Mouse (Mus musculus): Measurements from ENCODE around the gene Olfr455.

The Olfr455 gene

DNA sequence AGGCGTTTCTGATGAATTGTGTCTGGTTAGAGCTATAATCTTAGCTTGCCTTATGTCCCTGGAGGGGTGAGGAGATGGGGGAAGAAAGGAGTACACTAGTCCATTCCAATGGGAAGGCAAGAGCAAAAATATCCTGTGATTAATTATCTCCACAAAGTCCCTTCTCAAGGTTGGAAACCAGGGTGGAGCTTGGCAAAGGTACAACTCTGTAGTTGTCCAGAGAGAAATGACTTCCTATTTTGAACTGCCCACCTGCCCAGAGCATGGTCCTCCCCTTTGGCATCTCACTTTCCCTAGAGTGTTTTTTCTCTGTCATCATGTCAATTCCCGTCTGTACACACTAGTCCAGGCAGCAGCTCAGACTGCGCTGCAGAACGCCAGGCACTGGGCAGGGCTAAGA is at the start of gene Olfr455:
Gene Olfr455 (minus strand): TSS at position 127 of the 400 bp plus-strand sequence.
- DNase-seq (ENCODE audit: low read depth in 2 of 2, low spot score in 2 of 2), result no peak

DNA sequence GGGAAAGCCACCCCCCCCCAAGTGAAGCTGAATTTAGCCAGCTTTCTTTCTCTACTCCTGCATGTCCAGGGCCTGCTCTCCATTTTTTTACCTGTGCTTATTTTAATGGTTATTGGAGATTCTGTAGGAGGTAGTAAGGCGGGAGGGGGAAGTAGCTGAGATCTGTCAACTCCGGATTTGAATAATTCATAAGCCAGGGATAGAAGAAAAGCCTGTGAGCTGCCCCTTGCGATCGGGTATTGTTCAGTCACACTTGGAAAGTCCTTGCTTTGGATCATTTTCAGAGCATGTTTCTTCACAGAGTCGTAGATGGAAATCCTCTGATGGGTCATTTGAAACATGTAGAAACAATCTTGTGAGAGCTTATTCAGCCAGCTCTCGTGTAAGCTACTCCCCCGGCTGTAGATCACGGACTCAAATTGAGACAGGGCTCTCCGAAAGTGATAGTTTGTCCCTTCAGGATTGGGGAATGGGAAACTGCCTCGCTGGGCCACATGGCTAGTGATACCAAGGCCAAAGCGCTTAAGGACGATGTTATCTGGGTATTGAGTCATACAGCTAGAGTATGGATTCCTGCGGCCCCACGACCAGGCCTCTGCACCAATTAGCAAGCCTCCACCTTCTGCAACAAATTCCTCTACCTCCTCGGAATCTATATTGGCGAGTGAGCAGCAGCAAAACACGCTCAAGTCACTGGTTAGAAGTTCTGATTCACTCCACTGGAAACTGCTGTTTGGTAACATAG is 45.9 kb upstream of the Olfr455 start:
- DNase-seq (ENCODE audit: low read depth in 2 of 2, low spot score in 2 of 2), result no peak

DNA sequence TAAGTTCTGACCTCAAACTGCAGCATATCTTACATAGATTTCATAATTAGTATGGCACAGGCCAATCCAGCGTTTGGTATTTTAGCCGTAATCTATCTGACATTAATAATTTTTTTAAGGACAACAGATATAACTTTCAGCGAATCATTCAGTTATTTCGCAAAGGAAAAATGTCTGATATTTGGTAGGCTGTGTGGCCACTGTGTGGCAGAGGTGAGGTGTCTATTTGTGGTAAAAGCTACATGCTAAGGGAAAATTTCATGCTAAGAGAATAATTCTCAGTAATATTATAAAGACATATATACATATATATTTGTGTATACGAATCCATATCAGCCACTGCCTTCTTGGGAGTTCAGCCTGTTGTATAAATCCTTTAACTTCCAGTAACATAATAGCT is 39.2 kb upstream of the Olfr455 start:
- no peak for DNase-seq (ENCODE audit: low read depth in 2 of 2, low spot score in 2 of 2)

DNA sequence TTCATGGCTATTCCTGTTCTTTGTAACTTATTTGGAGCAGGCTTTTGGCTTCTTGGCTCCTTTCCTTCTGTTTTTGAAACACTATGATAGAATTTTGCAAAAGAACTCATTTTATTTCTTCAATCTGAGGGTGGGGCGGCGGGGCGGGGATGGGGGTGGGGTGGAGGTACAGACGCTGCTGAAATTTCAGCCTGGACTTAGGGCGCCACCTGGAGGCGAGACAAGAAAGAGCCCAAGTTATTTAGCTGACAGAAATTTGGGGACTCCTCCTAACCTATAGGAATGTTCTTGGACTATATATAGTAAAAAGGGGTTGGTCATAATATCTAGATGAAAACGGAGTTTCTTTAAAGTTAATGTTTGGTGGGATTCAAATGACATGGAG is 36.1 kb upstream of the Olfr455 start:
- peak in 1 of 2 experiments; percentile 9 for DNase-seq (ENCODE audit: low read depth in 2 of 2, low spot score in 2 of 2)

DNA sequence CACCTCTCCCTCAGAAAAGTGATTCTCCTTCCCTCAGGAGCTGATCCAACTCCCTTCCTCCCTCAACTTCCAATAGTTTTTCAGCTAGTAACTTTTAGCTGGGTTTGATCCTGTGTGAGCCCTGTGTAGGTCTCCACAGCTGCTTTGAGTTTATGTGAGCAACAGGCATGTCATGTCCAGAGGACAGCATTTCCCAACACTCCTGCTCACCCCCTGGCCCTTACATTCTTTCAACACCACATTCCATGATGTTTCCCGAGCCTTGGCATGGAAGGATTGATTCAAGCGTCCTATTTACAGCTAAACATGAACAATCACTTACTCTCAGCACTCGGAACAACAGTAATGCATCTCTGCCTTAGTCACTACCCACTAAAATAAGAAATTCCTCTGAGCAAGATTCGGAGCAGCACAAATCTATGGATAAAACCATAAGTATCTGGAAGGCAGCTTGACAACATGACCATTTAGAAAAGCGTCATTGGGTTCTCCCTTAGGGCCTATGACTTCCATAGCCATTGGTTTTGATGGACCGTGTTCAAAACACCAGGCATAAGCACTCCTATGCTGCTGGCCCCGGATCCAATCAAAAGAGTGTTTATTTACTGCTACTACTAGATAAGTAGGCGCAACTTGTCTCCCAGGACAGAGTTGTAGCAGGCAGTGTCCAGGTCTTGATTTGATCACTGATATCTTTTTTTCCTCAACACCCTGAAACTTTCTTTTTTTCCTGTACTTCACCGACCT is 35.5 kb upstream of the Olfr455 start:
- DNase-seq (ENCODE audit: low read depth in 2 of 2, low spot score in 2 of 2), result no peak

DNA sequence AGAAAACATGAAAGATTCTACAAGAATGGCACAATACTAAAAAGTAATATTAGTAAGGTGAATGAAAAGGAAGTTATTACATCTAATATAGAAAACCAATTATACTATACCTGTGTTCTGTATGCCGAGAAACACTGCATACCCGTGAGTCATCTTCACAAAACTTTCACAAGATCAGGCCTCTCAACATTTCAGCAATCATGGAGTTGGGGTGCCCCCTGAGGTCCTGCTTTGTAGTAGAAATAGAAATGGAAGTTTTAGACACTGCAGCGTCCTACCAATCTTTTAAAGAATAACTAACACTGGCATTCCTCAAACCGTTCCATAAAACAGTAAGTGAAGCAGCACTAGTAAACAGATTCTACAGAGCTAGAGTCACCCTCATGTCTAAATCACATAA is 31.3 kb upstream of the Olfr455 start:
- no peak for DNase-seq (ENCODE audit: low read depth in 2 of 2, low spot score in 2 of 2)

DNA sequence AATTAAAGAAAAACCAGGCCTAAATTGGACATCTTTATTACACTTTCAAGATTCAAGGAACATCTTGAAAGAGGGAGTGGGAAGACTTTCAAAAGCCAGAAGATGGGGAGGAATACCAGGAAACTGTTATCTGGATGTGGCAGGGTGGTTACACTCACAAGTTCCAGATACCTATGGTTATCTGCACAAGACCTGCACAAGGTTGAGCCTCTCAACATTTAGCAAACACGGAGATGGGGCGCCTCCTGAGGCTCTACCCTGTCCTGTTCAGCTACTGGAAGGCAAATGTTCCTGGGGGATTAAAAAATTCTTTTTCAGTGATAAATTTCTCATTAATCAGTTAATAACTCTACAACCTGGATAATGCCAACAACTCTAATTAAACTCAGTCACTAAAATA is 30.0 kb upstream of the Olfr455 start:
- DNase-seq (ENCODE audit: low read depth in 2 of 2, low spot score in 2 of 2), result no peak

DNA sequence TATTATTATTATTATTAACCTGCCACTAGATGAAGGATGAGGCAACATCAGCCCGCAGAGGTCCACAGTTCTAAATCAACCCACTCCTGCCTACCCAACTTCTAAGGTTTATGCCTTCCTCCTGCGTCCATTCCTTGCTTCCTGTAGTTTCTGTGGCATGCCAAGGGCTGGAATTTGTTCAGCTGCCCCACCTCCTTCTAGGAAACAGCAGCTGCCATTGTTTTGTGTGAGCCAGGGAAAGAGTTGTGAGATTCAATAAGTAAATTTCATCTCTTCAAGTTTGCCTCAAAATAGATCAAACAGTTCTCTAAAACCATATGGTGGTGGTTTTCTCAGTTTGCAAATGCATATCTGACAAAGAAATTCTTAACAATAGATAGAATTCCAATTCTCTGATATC is 20.8 kb upstream of the Olfr455 start:
- DNase-seq (ENCODE audit: low read depth in 2 of 2, low spot score in 2 of 2), result no peak

DNA sequence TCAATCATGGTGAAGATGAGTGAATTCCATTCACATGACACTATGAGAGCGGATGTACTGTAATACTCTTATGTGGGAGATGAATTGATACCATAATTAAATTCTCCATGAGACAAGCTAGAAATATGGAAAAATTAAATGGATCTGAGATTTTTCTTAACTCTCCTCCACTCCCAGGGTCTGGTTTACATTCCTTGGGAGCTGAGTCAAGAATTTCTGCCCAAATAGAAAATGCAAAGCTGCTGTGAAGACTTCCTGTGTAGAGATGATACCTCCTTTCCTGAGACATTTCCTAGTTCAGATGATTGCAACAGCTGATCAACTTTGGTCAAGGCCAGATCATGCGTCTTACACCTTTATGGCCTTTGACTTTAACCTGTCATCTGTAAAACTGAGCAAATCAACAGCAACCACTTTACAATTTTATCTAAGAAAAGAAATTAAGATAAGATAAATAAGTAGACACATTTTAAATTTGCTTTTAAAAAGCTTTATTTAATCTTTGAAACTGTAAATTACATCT is 18.8 kb upstream of the Olfr455 start:
- no peak for DNase-seq (ENCODE audit: low read depth in 2 of 2, low spot score in 2 of 2)

DNA sequence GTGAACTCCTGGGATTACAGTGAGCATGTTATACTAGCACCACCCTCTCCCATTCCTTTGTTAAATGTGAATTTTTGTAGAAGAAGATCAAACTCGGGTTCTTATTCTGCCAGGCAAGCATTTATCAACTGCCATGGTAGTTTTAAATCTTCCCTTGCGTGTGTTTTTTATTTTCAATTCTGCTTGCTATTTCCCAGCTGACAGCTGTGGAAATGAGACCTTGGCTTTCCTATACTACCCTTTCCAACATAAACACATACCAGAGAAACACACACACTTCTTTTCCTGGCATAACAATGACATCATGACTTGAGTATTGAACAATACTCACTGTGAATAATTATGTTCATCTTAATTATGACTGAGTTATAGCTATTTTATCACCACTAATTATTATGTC is 14.9 kb upstream of the Olfr455 start:
- no peak for DNase-seq (ENCODE audit: low read depth in 2 of 2, low spot score in 2 of 2)

DNA sequence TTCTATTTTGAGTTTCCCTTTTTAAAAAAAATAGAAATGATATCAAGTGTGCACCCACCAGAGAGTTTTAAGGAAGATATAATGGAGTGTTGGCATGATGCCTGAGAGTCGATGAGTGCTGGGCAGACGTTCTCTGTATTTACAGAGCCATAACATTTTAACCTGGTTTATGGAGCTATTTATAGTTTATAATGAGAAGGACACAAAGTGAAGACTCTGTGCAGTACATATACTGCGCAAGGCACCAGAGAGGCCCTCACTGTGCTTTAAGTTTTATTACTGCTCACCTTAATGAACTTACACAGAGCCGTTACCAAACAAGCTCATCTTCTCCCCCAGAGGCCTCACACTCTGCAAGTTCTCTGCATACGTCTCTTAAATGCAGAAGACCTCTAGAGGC is 13.5 kb upstream of the Olfr455 start:
- no peak for DNase-seq (ENCODE audit: low read depth in 2 of 2, low spot score in 2 of 2)

DNA sequence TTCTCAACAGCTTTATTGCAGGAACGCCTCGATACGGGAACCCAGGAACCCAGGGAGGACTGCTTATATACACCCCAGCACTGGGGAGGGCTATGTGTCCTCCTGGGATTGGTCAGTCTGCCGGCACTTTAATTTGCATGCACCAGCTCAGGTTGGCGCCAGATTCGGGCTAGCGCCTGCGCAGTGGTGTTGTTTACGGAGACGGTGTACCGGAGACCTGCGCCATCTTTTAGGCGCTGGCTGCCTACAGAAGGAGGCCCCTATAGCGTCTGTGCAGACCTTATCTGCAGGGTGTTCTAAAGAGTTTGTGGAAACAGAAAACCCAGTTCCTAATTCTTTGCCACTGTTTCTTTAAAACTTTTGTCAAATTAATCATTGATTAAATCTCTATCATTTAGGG is 11.3 kb upstream of the Olfr455 start:
- DNase-seq (ENCODE audit: low read depth in 2 of 2, low spot score in 2 of 2), result no peak

DNA sequence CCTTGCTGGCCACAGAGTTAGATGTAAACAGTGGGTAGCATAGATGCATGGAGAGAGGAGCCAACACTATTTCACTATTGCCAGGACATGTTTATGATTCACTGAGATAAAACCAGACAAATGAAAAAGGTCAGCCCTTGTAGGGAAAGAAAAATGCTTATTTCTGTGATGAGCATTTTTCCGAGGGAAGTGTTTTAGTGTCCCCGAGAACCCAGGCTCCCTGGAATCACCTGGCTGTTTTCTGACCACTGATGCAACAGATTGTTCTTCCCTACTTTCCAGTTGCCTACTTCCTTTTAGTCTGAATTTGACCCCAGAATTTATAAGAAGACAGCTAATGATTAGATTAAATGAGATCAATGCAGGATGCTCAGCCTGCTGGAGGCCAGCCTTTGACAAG is 1.2 kb downstream of the Olfr455 start:
- no peak for DNase-seq (ENCODE audit: low read depth in 2 of 2, low spot score in 2 of 2)

DNA sequence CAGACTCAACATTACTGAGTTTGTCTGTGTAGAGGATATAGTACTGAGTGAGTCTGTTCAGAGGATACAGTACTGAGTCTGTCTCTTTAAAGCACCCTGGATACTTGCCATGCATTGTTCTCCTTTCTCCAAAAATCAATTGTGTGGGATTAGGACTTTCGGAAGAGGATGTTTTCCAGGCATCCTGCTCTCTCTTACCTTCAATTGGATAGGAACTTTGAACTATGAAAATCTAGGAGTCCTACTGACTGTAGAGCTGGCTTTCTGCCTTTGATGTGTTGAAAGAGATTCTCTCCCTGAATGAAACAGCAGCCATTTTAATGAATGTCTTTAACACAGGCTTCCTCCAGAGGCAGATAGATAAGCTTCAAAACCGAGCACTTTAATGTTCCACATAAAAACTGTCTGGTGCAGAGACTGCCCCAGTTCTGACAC is 1.9 kb downstream of the Olfr455 start:
- no peak for DNase-seq (ENCODE audit: low read depth in 2 of 2, low spot score in 2 of 2)

DNA sequence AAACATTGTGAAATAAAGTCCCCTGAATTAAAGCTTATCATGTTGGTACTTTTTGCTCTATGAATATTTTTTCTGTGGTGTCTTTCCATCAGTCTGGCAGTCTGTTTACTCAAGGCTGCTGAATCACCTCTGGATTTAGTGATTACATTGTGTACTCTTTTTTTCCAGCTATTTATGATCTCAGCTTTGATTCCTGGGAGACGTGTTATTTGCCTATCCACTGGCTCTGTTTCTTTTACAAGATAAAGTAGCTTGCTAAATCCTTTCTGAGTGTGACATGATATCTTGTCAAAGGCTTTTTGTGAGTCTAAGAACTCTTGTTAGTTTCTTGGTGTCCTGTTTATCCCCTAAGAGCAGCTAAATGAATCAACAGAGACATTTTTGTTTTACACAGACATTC is 2.5 kb downstream of the Olfr455 start:
- no peak for DNase-seq (ENCODE audit: low read depth in 2 of 2, low spot score in 2 of 2)

DNA sequence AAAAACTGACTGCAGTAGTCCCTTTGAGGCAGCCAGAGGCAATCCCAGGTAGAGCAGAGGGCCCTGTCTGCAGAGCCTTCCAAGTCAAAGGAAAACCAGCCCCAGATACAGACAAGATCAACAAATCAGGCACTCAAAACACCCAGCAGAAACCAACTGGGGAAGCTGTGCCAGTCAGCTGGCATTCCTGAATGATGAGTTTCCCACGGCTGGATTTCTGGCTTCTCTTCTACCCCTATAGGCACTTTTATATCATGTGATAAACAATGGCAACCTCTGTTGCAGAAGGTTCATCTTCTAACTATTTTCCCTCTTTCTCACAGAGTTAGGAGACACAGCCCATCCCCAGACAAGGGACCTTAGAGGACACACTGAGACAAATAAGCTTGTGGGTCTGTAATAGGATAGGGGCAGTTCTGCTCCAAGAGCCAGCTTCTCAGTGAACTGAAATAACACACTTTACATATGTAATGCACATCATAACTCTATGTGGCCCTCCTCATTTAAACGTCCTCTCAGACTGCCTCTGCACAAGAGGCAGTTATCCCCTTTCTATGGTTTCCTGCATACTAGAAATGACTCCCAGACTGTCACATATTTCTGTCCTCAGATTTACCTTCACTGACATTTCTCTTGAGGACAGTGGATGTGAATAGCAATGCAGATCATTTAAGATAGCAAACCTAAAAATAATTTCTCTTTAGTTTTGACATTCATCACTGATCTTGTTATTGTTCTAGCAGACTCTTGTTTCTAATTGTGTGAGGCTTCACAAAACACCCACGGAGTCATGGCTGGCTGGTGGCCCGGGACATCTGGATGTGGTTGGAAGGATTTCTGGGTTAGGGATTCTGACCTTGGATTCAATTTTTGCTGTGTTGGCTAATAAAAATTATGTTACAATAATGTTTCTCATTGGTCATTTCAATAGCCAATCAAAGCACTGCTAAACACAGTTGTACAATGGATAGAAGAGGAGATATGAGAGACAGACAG is 5.1 kb downstream of the Olfr455 start:
- DNase-seq (ENCODE audit: low read depth in 2 of 2, low spot score in 2 of 2), result no peak

DNA sequence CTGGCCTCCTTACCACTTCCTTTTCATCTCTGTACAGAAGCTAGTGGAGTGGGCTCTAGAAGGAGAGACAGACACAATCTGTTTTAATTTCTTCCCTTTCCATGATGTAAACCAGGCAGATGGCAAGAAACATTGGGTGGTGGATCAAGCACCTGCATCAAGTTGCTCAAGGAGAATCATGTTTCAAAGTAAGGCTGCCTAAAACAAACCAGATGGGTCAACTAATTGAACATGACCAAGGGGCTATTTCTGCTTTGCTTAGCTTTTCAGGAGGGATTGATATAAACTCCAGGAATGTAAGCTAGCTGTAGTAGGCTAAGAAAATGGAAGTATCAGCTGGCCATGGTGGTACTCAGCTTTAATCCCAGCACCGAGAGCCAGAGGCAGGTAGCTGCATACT is 6.7 kb downstream of the Olfr455 start:
- DNase-seq (ENCODE audit: low read depth in 2 of 2, low spot score in 2 of 2), result no peak

DNA sequence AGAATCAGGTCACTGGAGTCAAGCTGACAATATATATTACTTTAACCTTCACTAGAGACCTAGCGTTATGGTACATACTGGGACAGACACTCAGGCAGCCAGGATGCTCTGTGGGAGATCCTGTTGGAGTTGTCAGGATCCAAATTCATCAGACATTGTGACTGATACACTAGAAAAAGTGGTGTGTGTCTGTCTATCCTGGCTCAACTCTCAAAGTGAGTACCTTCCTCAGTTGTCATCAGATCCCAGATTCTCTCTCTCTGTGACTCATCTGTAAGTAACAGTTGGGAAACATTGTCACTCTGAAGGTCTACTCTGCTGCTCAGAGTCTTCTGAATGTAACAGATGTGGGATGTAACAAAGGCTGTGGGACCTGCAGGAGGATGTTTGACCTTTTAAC is 7.7 kb downstream of the Olfr455 start:
- no peak for DNase-seq (ENCODE audit: low read depth in 2 of 2, low spot score in 2 of 2)

DNA sequence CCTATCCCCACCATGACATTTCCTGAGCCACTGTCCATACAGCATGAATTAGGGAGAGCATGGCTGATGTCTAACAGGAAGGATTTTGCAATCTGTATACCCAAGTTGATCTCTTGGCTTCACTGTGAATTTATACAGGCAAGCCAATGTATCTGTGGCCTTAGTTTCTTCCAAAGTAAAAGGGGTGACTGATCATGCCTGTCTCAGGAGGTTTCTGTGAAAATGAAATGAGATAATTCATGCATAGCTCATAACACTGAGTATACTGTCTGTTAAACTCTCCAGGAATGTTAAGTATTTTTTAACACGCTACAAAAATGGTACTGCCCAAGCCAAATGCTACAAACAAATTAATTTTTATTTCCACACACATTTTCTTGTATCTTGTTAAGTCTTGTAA is 33.9 kb downstream of the Olfr455 start:
- DNase-seq (ENCODE audit: low read depth in 2 of 2, low spot score in 2 of 2), result no peak

DNA sequence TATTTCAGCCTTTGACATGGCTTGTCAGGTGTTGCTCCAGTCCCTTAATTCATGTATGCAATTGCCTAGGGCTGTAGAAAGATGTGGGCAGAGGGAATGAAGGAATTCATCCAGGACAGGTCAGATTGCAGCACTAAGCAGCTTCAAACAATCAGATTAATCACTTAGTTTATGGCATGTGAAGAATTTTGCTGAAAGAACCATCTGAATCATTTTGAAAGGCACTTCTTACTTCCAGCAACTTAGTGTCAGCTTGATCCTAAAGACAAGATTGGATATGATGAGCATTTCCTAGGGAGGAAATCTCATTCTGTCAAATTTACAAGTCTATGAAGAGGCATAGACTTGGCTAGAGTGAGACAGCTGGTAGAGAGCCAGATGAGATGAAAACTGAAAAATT is 38.1 kb downstream of the Olfr455 start:
- no peak for DNase-seq (ENCODE audit: low read depth in 2 of 2, low spot score in 2 of 2)

DNA sequence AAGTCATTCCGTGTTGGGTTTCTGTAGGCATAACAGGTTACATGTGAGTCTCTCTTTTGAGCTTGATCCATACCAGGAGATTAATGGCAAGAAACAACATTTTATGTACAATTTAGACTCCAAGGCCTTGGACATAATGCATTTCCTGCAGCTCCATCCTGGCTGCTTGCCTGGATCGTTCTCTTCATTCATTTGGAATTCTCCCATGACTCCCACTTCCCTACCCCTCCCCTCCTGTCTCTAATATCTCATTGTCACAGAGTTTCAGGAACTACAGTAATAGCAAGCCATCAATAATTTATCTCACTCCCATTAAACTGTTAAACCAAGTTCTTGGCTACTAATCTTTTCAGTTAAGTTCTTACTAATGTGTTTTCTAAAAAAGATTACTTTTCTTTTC is 43.9 kb downstream of the Olfr455 start:
- DNase-seq (ENCODE audit: low read depth in 2 of 2, low spot score in 2 of 2), result no peak

Data from CD8-positive naive resting alpha-beta T cell, adult 2 months (primary cell).